Mouse (Mus musculus) forebrain, embryonic 16.5 days (tissue): ENCODE measurements at regions not wholly inside any gene's neighbourhood (a gene's known extent, or its start where the extent isn't known, plus 50 kb on each side); places are given as distances from the start of the nearest gene placed in this dataset.

ENCODE experiments used
- ATAC-seq: fragments of 200-750 bp; cut with Nextera tagmentation; 2 replicates; pipeline ENCODE4 v1.8.0; 2017; ENCODE audit warnings: mild to moderate bottlenecking, moderate library complexity
- H3K27ac ChIP-seq: fragments of 300-500 bp; sonication (generic); 2 replicates; pipeline ENCODE4 v1.5.1; 2014; ENCODE audit warnings: low read length, control low read depth
- H3K27me3 ChIP-seq: fragments of 300-500 bp; sonication (generic); replicated peaks from 2 replicates; pipeline ENCODE4 v1.6.1; 2014; ENCODE audit warnings: low read length; ENCODE audit not compliant: control insufficient read depth, insufficient read depth
- H3K36me3 ChIP-seq: fragments of 300-500 bp; sonication (generic); 2 replicates; pipeline ENCODE4 v1.6.1; 2014; ENCODE audit not compliant: control insufficient read depth, insufficient read depth
- H3K4me1 ChIP-seq: fragments of 300-500 bp; sonication (generic); replicated peaks from 2 replicates; pipeline ENCODE4 v1.6.1; 2014; ENCODE audit warnings: low read length; ENCODE audit not compliant: control insufficient read depth, insufficient read depth
- H3K4me2 ChIP-seq: fragments of 300-500 bp; sonication (generic); 2 replicates; pipeline ENCODE4 v1.6.1; 2014; ENCODE audit warnings: mild to moderate bottlenecking, low read length, control low read depth
- H3K4me3 ChIP-seq: fragments of 300-500 bp; sonication (generic); replicated peaks from 2 replicates; pipeline ENCODE4 v1.5.1; 2014; ENCODE audit warnings: mild to moderate bottlenecking, low read length, control low read depth
- H3K9ac ChIP-seq: fragments of 300-500 bp; sonication (generic); replicated peaks from 2 replicates; pipeline ENCODE4 v1.6.1; 2014; ENCODE audit warnings: low read depth, low read length, control low read depth
- H3K9me3 ChIP-seq: fragments of 300-500 bp; sonication (generic); 2 replicates; pipeline ENCODE4 v1.6.1; 2016; ENCODE audit warnings: low read length; ENCODE audit not compliant: control insufficient read depth
- WGBS: fragments of 180-500 bp; shearing (Covaris S2); extraction: QIAGEN DNeasy Blood & Tissue Kit; methylation state at CpG from one replicate; pipeline ENCODE4 v1.1.7; 2014; 5-methylcytosine and 5-hydroxymethylcytosine counted together

GRCm38 (mm10) chr10:84111502-84111901, 328.9 kb downstream of the Nuak1 start:
- Histone ChIP-seq H3K27me3 (no peaks in the 10 kb centered on the region), H3K9ac (no peak overlapping the region), H3K9me3 (no peaks in the 10 kb centered on the region), H3K4me2 (no peak overlapping the region), H3K27ac (no peak overlapping the region), H3K4me3 (no peak overlapping the region), H3K4me1 (no peaks in the 10 kb centered on the region; the same call in 1 of the 2 replicates), H3K36me3 (no peaks in the 10 kb centered on the region)
- 20% methylated on average over 5 of the region's 5 CpGs for WGBS
- ATAC-seq: no peak

GRCm38 (mm10) chr10:84111909-84112308, 328.5 kb downstream of the Nuak1 start:
- ATAC-seq: no peak
- Histone ChIP-seq H3K9me3 (no peaks in the 10 kb centered on the region), H3K4me3 (no peak overlapping the region), H3K4me1 (no peaks in the 10 kb centered on the region; the same call in 1 of the 2 replicates), H3K27me3 (no peaks in the 10 kb centered on the region), H3K36me3 (no peaks in the 10 kb centered on the region), H3K27ac (no peak overlapping the region), H3K9ac (no peak overlapping the region), H3K4me2 (no peak overlapping the region)
- WGBS: 47% methylated on average over 5 of the region's 5 CpGs

GRCm38 (mm10) chr10:84119952-84120550, 320.3 kb downstream of the Nuak1 start:
- no peaks in the 10 kb centered on the region for H3K9me3 ChIP-seq

GRCm38 (mm10) chr10:84137019-84137658, 303.3 kb downstream of the Nuak1 start:
- no peak overlapping the region for H3K27ac ChIP-seq
- H3K4me2 ChIP-seq: no peak overlapping the region
- no peaks in the 10 kb centered on the region for H3K4me1 ChIP-seq
- no peak for ATAC-seq
- no peak overlapping the region for H3K9ac ChIP-seq
- WGBS: 91% methylated on average over 4 of the region's 4 CpGs
- no peaks in the 10 kb centered on the region for H3K27me3 ChIP-seq
- H3K36me3 ChIP-seq: no peaks in the 10 kb centered on the region
- H3K9me3 ChIP-seq: no peaks in the 10 kb centered on the region
- H3K4me3 ChIP-seq: no peak overlapping the region

More at GRCm38 (mm10) chr10:84119952-84120550, 320.3 kb downstream of the Nuak1 start:
- H3K4me3 ChIP-seq: no peak overlapping the region
- H3K36me3 ChIP-seq: no peaks in the 10 kb centered on the region
- 93% methylated on average over 8 of the region's 8 CpGs for WGBS
- no peak overlapping the region for H3K9ac ChIP-seq
- H3K4me2 ChIP-seq: no peak overlapping the region
- H3K27ac ChIP-seq: no peak overlapping the region
- no peaks in the 10 kb centered on the region for H3K27me3 ChIP-seq
- H3K4me1 ChIP-seq: no peaks in the 10 kb centered on the region
- ATAC-seq: no peak

- no peaks in the 10 kb centered on the region for H3K27me3 ChIP-seq
- no peak overlapping the region for H3K27ac ChIP-seq
- no peaks in the 10 kb centered on the region for H3K9me3 ChIP-seq
- no peak overlapping the region for H3K9ac ChIP-seq
- whole genome bisulfite sequencing: 80% methylated on average over 8 of the region's 8 CpGs
- H3K4me1 ChIP-seq: no peaks in the 10 kb centered on the region
- H3K4me2 ChIP-seq: no peak overlapping the region
- no peak for ATAC-seq
- no peaks in the 10 kb centered on the region for H3K36me3 ChIP-seq
- no peak overlapping the region for H3K4me3 ChIP-seq
These were observed 297.5 kb downstream of the Nuak1 start for GRCm38 (mm10) chr10:84142741-84143454.

GRCm38 (mm10) chr10:84143674-84144343, 296.6 kb downstream of the Nuak1 start:
- 65% methylated on average over 5 of the region's 5 CpGs for WGBS
- no peak overlapping the region for H3K27ac ChIP-seq
- no peak for ATAC-seq
- no peaks in the 10 kb centered on the region for H3K9me3 ChIP-seq
- no peak overlapping the region for H3K4me2 ChIP-seq
- no peak overlapping the region for H3K9ac ChIP-seq
- no peaks in the 10 kb centered on the region for H3K27me3 ChIP-seq
- H3K4me1 ChIP-seq: no peaks in the 10 kb centered on the region
- H3K36me3 ChIP-seq: no peaks in the 10 kb centered on the region
- H3K4me3 ChIP-seq: no peak overlapping the region

GRCm38 (mm10) chr10:84144344-84144687, 296.1 kb downstream of the Nuak1 start:
- ATAC-seq: no peak

GRCm38 (mm10) chr10:84147305-84147984, 293.0 kb downstream of the Nuak1 start:
- Histone ChIP-seq H3K4me1 (no peaks in the 10 kb centered on the region), H3K27me3 (no peaks in the 10 kb centered on the region), H3K27ac (no peak overlapping the region), H3K4me2 (no peak overlapping the region), H3K9me3 (no peaks in the 10 kb centered on the region), H3K9ac (no peak overlapping the region), H3K36me3 (no peaks in the 10 kb centered on the region), H3K4me3 (no peak overlapping the region)
- WGBS: 92% methylated on average over 2 of the region's 2 CpGs
- ATAC-seq: no peak

More at GRCm38 (mm10) chr10:84144344-84144687, 296.1 kb downstream of the Nuak1 start:
- Histone ChIP-seq H3K9me3 (no peaks in the 10 kb centered on the region), H3K27ac (no peak overlapping the region), H3K27me3 (no peaks in the 10 kb centered on the region), H3K9ac (no peak overlapping the region), H3K4me3 (no peak overlapping the region), H3K4me2 (no peak overlapping the region), H3K4me1 (no peaks in the 10 kb centered on the region), H3K36me3 (no peaks in the 10 kb centered on the region)

- Histone ChIP-seq H3K27ac (no peak overlapping the region), H3K27me3 (no peaks in the 10 kb centered on the region), H3K4me2 (no peak overlapping the region), H3K36me3 (no peaks in the 10 kb centered on the region), H3K4me3 (no peak overlapping the region), H3K9me3 (no peaks in the 10 kb centered on the region), H3K9ac (no peak overlapping the region), H3K4me1 (no peaks in the 10 kb centered on the region)
- WGBS: 81% methylated on average over 4 of the region's 4 CpGs
- no peak for ATAC-seq
These were observed 276.6 kb downstream of the Nuak1 start for GRCm38 (mm10) chr10:84163752-84164151.
